Mouse (Mus musculus) heart, embryonic 15.5 days (tissue): ENCODE results near the gene Vmn2r3. TPM values are rescaled to one million over a fixed set of nuclear protein-coding genes. Genes with fewer than 3 reads are reported as not detected.
A peak's percentile ranks its signal among the peaks of the same experiment; 100 is the strongest.
"Not testable (repeated sequence)": the region's sequence is repeated elsewhere in the genome, so short reads cannot be mapped to it uniquely, and the experiment has no call there.

Source experiments
- ATAC-seq: fragments of 200-750 bp; cut with Nextera tagmentation; replicated peaks from 2 replicates; pipeline ENCODE4 v1.8.0; 2017; ENCODE audit warnings: low read depth, moderate TSS enrichment; ENCODE audit not compliant: insufficient number of reproducible peaks, insufficient read depth, low FRiP score
- H3K27ac ChIP-seq: fragments of 300-500 bp; sonication (generic); 2 replicates; pipeline ENCODE4 v1.5.1; 2015; ENCODE audit warnings: mild to moderate bottlenecking, inconsistent platforms
- H3K27me3 ChIP-seq: fragments of 300-500 bp; sonication (generic); 2 replicates; pipeline ENCODE4 v1.6.1; 2015; ENCODE audit warnings: inconsistent platforms
- H3K36me3 ChIP-seq: fragments of 300-500 bp; sonication (generic); 2 replicates; pipeline ENCODE4 v1.6.1; 2015; ENCODE audit warnings: mild to moderate bottlenecking, inconsistent platforms
- H3K4me1 ChIP-seq: fragments of 300-500 bp; sonication (generic); replicated peaks from 2 replicates; pipeline ENCODE4 v1.6.1; 2015; ENCODE audit warnings: inconsistent platforms
- H3K4me2 ChIP-seq: fragments of 300-500 bp; sonication (generic); 2 replicates; pipeline ENCODE4 v1.6.1; 2015; ENCODE audit warnings: inconsistent platforms, mild to moderate bottlenecking, moderate library complexity
- H3K4me3 ChIP-seq: fragments of 300-500 bp; sonication (generic); 2 replicates; pipeline ENCODE4 v1.5.1; 2015; ENCODE audit warnings: mild to moderate bottlenecking, inconsistent platforms
- H3K9ac ChIP-seq: fragments of 300-500 bp; sonication (generic); 2 replicates; pipeline ENCODE4 v1.6.1; 2015; ENCODE audit warnings: mild to moderate bottlenecking, inconsistent platforms
- H3K9me3 ChIP-seq: fragments of 300-500 bp; sonication (generic); replicated peaks from 2 replicates; pipeline ENCODE4 v1.6.1; 2016; ENCODE audit warnings: inconsistent platforms
- WGBS: fragments of 180-500 bp; shearing (Covaris S2); methylation state at CpG from one replicate; pipeline ENCODE4 v1.1.7; 2015; ENCODE audit warnings: mixed read lengths; 5-methylcytosine and 5-hydroxymethylcytosine counted together
- polyA plus RNA-seq: library from polyadenylated mRNA; unstranded; fragments of >200 nt; fragmentation: Nextera tagmentation; extraction: Ambion mirVana; gene quantifications from 2 replicates; pipeline ENCODE4 v1.2.1, GENCODE M21; 2015

Gene Vmn2r3
- polyA plus RNA-seq = not detected in 2 replicates

- H3K36me3 ChIP-seq = no peaks in the 10 kb centered on the region
- ATAC-seq = no peak
- no peak within 1 kb of the TSS for H3K4me2 ChIP-seq
- no peaks in the 10 kb centered on the region for H3K9me3 ChIP-seq
- no peak within 1 kb of the TSS for H3K27ac ChIP-seq
- H3K27me3 ChIP-seq = no peaks in the 10 kb centered on the region
- H3K4me1 ChIP-seq = no peaks in the 10 kb centered on the region
- WGBS = 83% methylated on average over 1 of the region's 1 CpGs
- H3K4me3 ChIP-seq = no peak within 1 kb of the TSS
- H3K9ac ChIP-seq = no peak within 1 kb of the TSS
Measured at GRCm38 (mm10) chr3:64289609-64290008, at the start of gene Vmn2r3. Gene Vmn2r3 (minus strand): TSS chr3:64289709.

GRCm38 (mm10) chr3:64332548-64332947, 43.0 kb upstream of the Vmn2r3 start:
- no peak overlapping the region for H3K27ac ChIP-seq
- H3K9ac ChIP-seq = no peak overlapping the region
- no peak overlapping the region for H3K4me2 ChIP-seq
- no peaks in the 10 kb centered on the region for H3K36me3 ChIP-seq
- no peaks in the 10 kb centered on the region for H3K4me1 ChIP-seq
- WGBS = 37% methylated on average over 1 of the region's 1 CpGs
- H3K9me3 ChIP-seq = no peaks in the 10 kb centered on the region; the same call in 1 of the 2 replicates
- H3K4me3 ChIP-seq = no peak overlapping the region
- no peaks in the 10 kb centered on the region for H3K27me3 ChIP-seq
- ATAC-seq = no peak

GRCm38 (mm10) chr3:64321824-64322223, 32.3 kb upstream of the Vmn2r3 start:
- Histone ChIP-seq H3K27ac (no peak overlapping the region), H3K9ac (no peak overlapping the region), H3K27me3 (no peaks in the 10 kb centered on the region), H3K36me3 (no peaks in the 10 kb centered on the region), H3K9me3 (no peaks in the 10 kb centered on the region), H3K4me2 (no peak overlapping the region), H3K4me3 (no peak overlapping the region), H3K4me1 (no peaks in the 10 kb centered on the region)
- WGBS = 74% methylated on average over 2 of the region's 2 CpGs
- ATAC-seq = no peak

- H3K27ac ChIP-seq = no peak overlapping the region
- no peak for ATAC-seq
- no peak overlapping the region for H3K4me2 ChIP-seq
Measured at GRCm38 (mm10) chr3:64306799-64307198, 17.3 kb upstream of the Vmn2r3 start.

GRCm38 (mm10) chr3:64265762-64266112, 23.8 kb downstream of the Vmn2r3 start:
- Histone ChIP-seq H3K4me2 (no peak overlapping the region), H3K27me3 (no peaks in the 10 kb centered on the region), H3K9ac (no peak overlapping the region), H3K4me1 (no peaks in the 10 kb centered on the region), H3K4me3 (no peak overlapping the region), H3K36me3 (no peaks in the 10 kb centered on the region), H3K9me3 (no peaks in the 10 kb centered on the region), H3K27ac (no peak overlapping the region)
- 37% methylated on average over 1 of the region's 1 CpGs for WGBS
- no peak for ATAC-seq

More at GRCm38 (mm10) chr3:64306799-64307198, 17.3 kb upstream of the Vmn2r3 start:
- Histone ChIP-seq H3K36me3 (no peaks in the 10 kb centered on the region), H3K4me1 (no peaks in the 10 kb centered on the region), H3K4me3 (no peak overlapping the region), H3K9ac (no peak overlapping the region), H3K9me3 (no peaks in the 10 kb centered on the region), H3K27me3 (no peaks in the 10 kb centered on the region)

- 59% methylated on average over 7 of the region's 7 CpGs for WGBS
- not testable (repeated sequence) for H3K9ac ChIP-seq, H3K27ac ChIP-seq, H3K36me3 ChIP-seq, H3K9me3 ChIP-seq, H3K27me3 ChIP-seq, ATAC-seq, H3K4me1 ChIP-seq, H3K4me2 ChIP-seq, H3K4me3 ChIP-seq
Measured at GRCm38 (mm10) chr3:64265056-64265761, 24.3 kb downstream of the Vmn2r3 start.

- Histone ChIP-seq H3K9me3 (no peaks in the 10 kb centered on the region), H3K4me2 (no peak overlapping the region), H3K9ac (no peak overlapping the region), H3K27me3 (no peaks in the 10 kb centered on the region), H3K4me3 (no peak overlapping the region), H3K4me1 (no peaks in the 10 kb centered on the region), H3K27ac (0 out of 2 replicates have a peak overlapping the region, but pooled peaks have one; percentile 13), H3K36me3 (no peaks in the 10 kb centered on the region)
- peak; percentile 50; the same call in 1 of the 2 replicates for ATAC-seq
- 33% methylated on average over 3 of the region's 3 CpGs for WGBS
Measured at GRCm38 (mm10) chr3:64259582-64259981, 29.9 kb downstream of the Vmn2r3 start.

- Histone ChIP-seq H3K36me3 (no peaks in the 10 kb centered on the region), H3K4me3 (no peak overlapping the region), H3K4me1 (no peaks in the 10 kb centered on the region), H3K4me2 (no peak overlapping the region), H3K9me3 (no peaks in the 10 kb centered on the region), H3K9ac (no peak overlapping the region), H3K27me3 (no peaks in the 10 kb centered on the region), H3K27ac (no peak overlapping the region)
- ATAC-seq = no peak
- WGBS = 69% methylated on average over 5 of the region's 5 CpGs
Measured at GRCm38 (mm10) chr3:64251646-64252045, 37.9 kb downstream of the Vmn2r3 start.

- not testable (repeated sequence) for H3K9me3 ChIP-seq, H3K4me2 ChIP-seq, H3K36me3 ChIP-seq, H3K27me3 ChIP-seq, H3K27ac ChIP-seq, H3K4me1 ChIP-seq, H3K9ac ChIP-seq, ATAC-seq, H3K4me3 ChIP-seq
- WGBS = 70% methylated on average over 6 of the region's 6 CpGs
Measured at GRCm38 (mm10) chr3:64250461-64250860, 39.0 kb downstream of the Vmn2r3 start.

- H3K27ac ChIP-seq, H3K27me3 ChIP-seq: not testable (repeated sequence)
Measured at GRCm38 (mm10) chr3:64235459-64235858, 54.0 kb downstream of the Vmn2r3 start.

GRCm38 (mm10) chr3:64233655-64234054, 55.9 kb downstream of the Vmn2r3 start:
- 67% methylated on average over 10 of the region's 12 CpGs for WGBS
- H3K4me3 ChIP-seq = not testable (repeated sequence)

More at GRCm38 (mm10) chr3:64235459-64235858, 54.0 kb downstream of the Vmn2r3 start:
- H3K36me3 ChIP-seq, H3K4me3 ChIP-seq, H3K9me3 ChIP-seq, H3K4me2 ChIP-seq, H3K4me1 ChIP-seq, ATAC-seq, H3K9ac ChIP-seq: not testable (repeated sequence)
- WGBS = 78% methylated on average over 6 of the region's 6 CpGs

GRCm38 (mm10) chr3:64227243-64227642, 62.3 kb downstream of the Vmn2r3 start:
- H3K4me1 ChIP-seq = no peaks in the 10 kb centered on the region
- ATAC-seq = no peak
- no peaks in the 10 kb centered on the region for H3K36me3 ChIP-seq
- H3K4me3 ChIP-seq = no peak overlapping the region
- WGBS = 46% methylated on average over 2 of the region's 2 CpGs
- no peak overlapping the region for H3K27ac ChIP-seq
- H3K27me3 ChIP-seq = no peaks in the 10 kb centered on the region
- H3K9ac ChIP-seq = no peak overlapping the region
- no peaks in the 10 kb centered on the region for H3K9me3 ChIP-seq
- no peak overlapping the region for H3K4me2 ChIP-seq

More at GRCm38 (mm10) chr3:64233655-64234054, 55.9 kb downstream of the Vmn2r3 start:
- not testable (repeated sequence) for H3K27me3 ChIP-seq, H3K27ac ChIP-seq, H3K9me3 ChIP-seq, H3K4me2 ChIP-seq, ATAC-seq, H3K36me3 ChIP-seq, H3K9ac ChIP-seq, H3K4me1 ChIP-seq
